Mouse (Mus musculus): ENCODE measurements around the gene Keap1. TPM values are rescaled to one million over a fixed set of nuclear protein-coding genes. Genes with fewer than 3 reads are reported as not detected.
A peak's percentile ranks its signal among the peaks of the same experiment; 100 is the strongest.

Keap1 gene
- total RNA-seq, 1 experiment: 27.4 TPM

DNA sequence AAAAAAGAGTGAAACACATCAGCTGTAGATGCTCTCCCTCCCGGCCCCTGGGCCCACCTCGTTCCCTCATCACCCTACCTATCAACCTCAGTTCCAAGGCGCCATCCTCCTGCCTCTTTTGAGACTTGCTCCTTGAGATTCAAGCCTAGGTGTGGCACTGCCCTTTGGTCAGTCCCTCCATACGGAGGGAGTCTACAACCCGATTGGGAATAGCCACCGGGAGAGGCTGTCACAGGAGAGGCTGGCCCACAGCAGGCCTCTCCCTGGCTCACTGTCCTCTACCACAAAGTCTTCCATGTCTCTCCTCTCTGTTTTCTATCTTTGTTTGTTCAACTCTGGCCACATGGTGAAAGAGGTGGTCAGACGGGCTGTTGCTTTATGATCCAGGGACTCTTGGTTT, 27.5 kb downstream of the Keap1 start:
- no peak for DNase-seq (ENCODE audit: low read depth, low spot score)
- Histone ChIP-seq H3K36me3 (ENCODE audit: control insufficient read depth, insufficient read depth, low read length, poor library complexity, severe bottlenecking) (no peaks in the 10 kb centered on the region; the same call in 1 of the 2 replicates), H3K9me3 (ENCODE audit: control insufficient read depth, insufficient read depth, low read depth, low read length) (no peaks in the 10 kb centered on the region), H3K9ac (ENCODE audit: insufficient read depth, low read depth, low read length, poor library complexity, severe bottlenecking) (no peak overlapping the region), H3K4me1 (ENCODE audit: control insufficient read depth in 2 of 2, insufficient read depth in 2 of 2, low read length in 2 of 2, poor library complexity in 1 of 2) (peaks cover 0 to 13% of the 10 kb centered on the region in 2 experiments; a peak in 1 of 4 replicates), H3K4me3 (ENCODE audit: insufficient read depth in 1 of 2, low read depth in 1 of 2, low read length in 2 of 2, poor library complexity in 1 of 2, severe bottlenecking in 1 of 2) (no peak overlapping the region), H3K27ac (ENCODE audit: insufficient read depth, low read depth, low read length, poor library complexity, severe bottlenecking) (no peak overlapping the region)
- TF ChIP-seq HCFC1 (IDR thresholded peaks at IDR 0.05; ENCODE audit: borderline replicate concordance, insufficient read depth, low read length) (no peak), ZNF384 (IDR thresholded peaks at IDR 0.05; ENCODE audit: low read depth, low read length) (no peak), MAFK (IDR thresholded peaks at IDR 0.05; ENCODE audit: insufficient read depth, low read depth, low read length) (no peak), ZC3H11A (IDR thresholded peaks at IDR 0.05; ENCODE audit: borderline replicate concordance, low read depth, low read length) (no peak), CHD2 (IDR thresholded peaks at IDR 0.05; ENCODE audit: low read depth, low read length) (no peak)
- in situ Hi-C loops (cut with MboI; ENCODE audit: low sequenced_read_pairs in 2 of 2, unreplicated experiment in 2 of 2): no loop called here

DNA sequence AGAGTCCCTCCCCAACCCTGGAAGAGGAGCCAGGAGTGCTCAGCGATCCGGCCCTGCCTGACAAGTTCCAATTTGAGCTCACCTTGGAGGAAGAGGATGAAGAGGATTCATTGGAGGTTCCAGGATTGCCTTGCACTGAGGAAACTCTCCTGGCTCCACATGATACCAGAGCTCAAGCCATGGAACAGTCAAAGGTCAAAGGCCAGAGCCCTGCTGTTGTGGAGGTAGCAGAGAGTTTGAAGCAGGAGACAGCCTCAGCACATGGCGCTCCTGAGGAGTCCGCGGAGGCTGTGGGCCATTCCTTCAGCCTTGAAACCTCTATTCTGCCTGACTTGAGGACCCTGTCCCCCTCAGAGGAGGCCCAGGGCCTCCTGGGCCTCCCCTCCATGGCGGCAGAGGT, 28.3 kb downstream of the Keap1 start:
- Histone ChIP-seq H3K9ac (ENCODE audit: insufficient read depth, low read depth, low read length, poor library complexity, severe bottlenecking) (peak overlapping the region; percentile 68), H3K9me3 (ENCODE audit: control insufficient read depth, insufficient read depth, low read depth, low read length) (no peaks in the 10 kb centered on the region), H3K27ac (ENCODE audit: insufficient read depth, low read depth, low read length, poor library complexity, severe bottlenecking) (no peak overlapping the region), H3K4me1 (ENCODE audit: control insufficient read depth in 2 of 2, insufficient read depth in 2 of 2, low read length in 2 of 2, poor library complexity in 1 of 2) (peaks cover 0 to 8% of the 10 kb centered on the region in 2 experiments; a peak in 1 of 4 replicates), H3K4me3 (ENCODE audit: insufficient read depth in 1 of 2, low read depth in 1 of 2, low read length in 2 of 2, poor library complexity in 1 of 2, severe bottlenecking in 1 of 2) (peak overlapping the region in 1 of 2 experiments; percentile 44; a peak in 1 of 4 replicates), H3K36me3 (ENCODE audit: control insufficient read depth, insufficient read depth, low read length, poor library complexity, severe bottlenecking) (peaks cover 3% of the 10 kb centered on the region; the same call in 1 of the 2 replicates)
- TF ChIP-seq ZC3H11A (IDR thresholded peaks at IDR 0.05; ENCODE audit: borderline replicate concordance, low read depth, low read length) (no peak), CHD2 (IDR thresholded peaks at IDR 0.05; ENCODE audit: low read depth, low read length) (no peak), HCFC1 (IDR thresholded peaks at IDR 0.05; ENCODE audit: borderline replicate concordance, insufficient read depth, low read length) (no peak), ZNF384 (IDR thresholded peaks at IDR 0.05; ENCODE audit: low read depth, low read length) (no peak), MAFK (IDR thresholded peaks at IDR 0.05; ENCODE audit: insufficient read depth, low read depth, low read length) (no peak)
- DNase-seq (ENCODE audit: low read depth, low spot score): no peak
- in situ Hi-C loops (cut with MboI; ENCODE audit: low sequenced_read_pairs in 2 of 2, unreplicated experiment in 2 of 2): no loop called here

DNA sequence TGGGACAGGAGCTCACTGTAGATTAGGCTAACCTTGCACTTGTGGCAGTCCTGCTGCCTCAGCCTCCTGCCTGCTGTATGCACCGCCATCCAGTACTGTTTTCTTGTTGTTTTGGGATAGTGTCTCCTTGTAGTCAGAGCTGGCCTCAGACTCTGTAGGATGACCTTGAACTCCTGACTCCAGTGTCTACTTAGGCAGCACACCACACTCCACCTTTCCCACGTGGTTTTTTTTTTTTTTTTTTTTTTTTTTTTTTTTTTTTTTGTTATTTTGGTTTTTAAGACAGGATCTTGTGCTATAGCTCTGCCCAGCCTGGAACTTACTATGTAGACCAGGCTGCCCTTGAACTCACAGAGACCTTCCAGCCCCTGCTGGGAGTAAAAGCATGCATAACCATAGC, 30.5 kb downstream of the Keap1 start:
- TF ChIP-seq ZC3H11A (IDR thresholded peaks at IDR 0.05; ENCODE audit: borderline replicate concordance, low read depth, low read length) (no peak), CHD2 (IDR thresholded peaks at IDR 0.05; ENCODE audit: low read depth, low read length) (no peak), HCFC1 (IDR thresholded peaks at IDR 0.05; ENCODE audit: borderline replicate concordance, insufficient read depth, low read length) (no peak), ZNF384 (IDR thresholded peaks at IDR 0.05; ENCODE audit: low read depth, low read length) (peak; percentile 91)
- no peak for DNase-seq (ENCODE audit: low read depth, low spot score)
- Histone ChIP-seq H3K9me3 (ENCODE audit: control insufficient read depth, insufficient read depth, low read depth, low read length) (no peaks in the 10 kb centered on the region), H3K4me3 (ENCODE audit: insufficient read depth in 1 of 2, low read depth in 1 of 2, low read length in 2 of 2, poor library complexity in 1 of 2, severe bottlenecking in 1 of 2) (no peak overlapping the region), H3K9ac (ENCODE audit: insufficient read depth, low read depth, low read length, poor library complexity, severe bottlenecking) (0 out of 2 replicates have a peak overlapping the region, but pooled peaks have one; percentile 5), H3K4me1 (ENCODE audit: control insufficient read depth in 2 of 2, insufficient read depth in 2 of 2, low read length in 2 of 2, poor library complexity in 1 of 2) (peaks cover 4 to 13% of the 10 kb centered on the region in 2 experiments; a peak in 1 of 4 replicates), H3K27ac (ENCODE audit: insufficient read depth, low read depth, low read length, poor library complexity, severe bottlenecking) (0 out of 2 replicates have a peak overlapping the region, but pooled peaks have one; percentile 48), H3K36me3 (ENCODE audit: control insufficient read depth, insufficient read depth, low read length, poor library complexity, severe bottlenecking) (peaks cover 3% of the 10 kb centered on the region; the same call in 1 of the 2 replicates)
- in situ Hi-C loops (cut with MboI; ENCODE audit: low sequenced_read_pairs in 2 of 2, unreplicated experiment in 2 of 2): no loop called here

DNA sequence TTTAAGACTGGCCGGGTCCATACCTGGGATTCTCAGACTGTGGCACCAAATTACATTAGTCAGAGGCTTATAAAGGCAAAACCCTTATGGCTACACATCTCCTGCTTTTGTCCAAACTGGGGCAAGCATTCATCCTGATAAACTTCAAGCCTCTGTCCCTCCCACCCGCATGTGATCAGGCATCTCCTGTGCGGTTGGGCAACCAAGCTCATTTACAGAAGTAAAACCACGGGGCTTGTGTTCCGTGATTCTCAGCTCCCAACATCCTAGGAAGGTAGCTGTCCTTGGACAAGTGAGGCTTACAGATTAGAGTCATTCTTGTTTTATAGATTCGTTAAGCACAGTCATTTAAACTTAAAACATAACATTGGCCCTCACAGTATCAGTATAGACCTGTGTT, 32.3 kb downstream of the Keap1 start:
- Histone ChIP-seq H3K4me3 (ENCODE audit: insufficient read depth in 1 of 2, low read depth in 1 of 2, low read length in 2 of 2, poor library complexity in 1 of 2, severe bottlenecking in 1 of 2) (no peak overlapping the region), H3K36me3 (ENCODE audit: control insufficient read depth, insufficient read depth, low read length, poor library complexity, severe bottlenecking) (peaks cover 3% of the 10 kb centered on the region; the same call in 1 of the 2 replicates), H3K4me1 (ENCODE audit: control insufficient read depth in 2 of 2, insufficient read depth in 2 of 2, low read length in 2 of 2, poor library complexity in 1 of 2) (peaks cover 4 to 16% of the 10 kb centered on the region in 2 experiments; a peak in 1 of 4 replicates), H3K9ac (ENCODE audit: insufficient read depth, low read depth, low read length, poor library complexity, severe bottlenecking) (no peak overlapping the region), H3K27ac (ENCODE audit: insufficient read depth, low read depth, low read length, poor library complexity, severe bottlenecking) (no peak overlapping the region), H3K9me3 (ENCODE audit: control insufficient read depth, insufficient read depth, low read depth, low read length) (no peaks in the 10 kb centered on the region)
- no peak for DNase-seq (ENCODE audit: low read depth, low spot score)
- in situ Hi-C loops (cut with MboI; ENCODE audit: low sequenced_read_pairs in 2 of 2, unreplicated experiment in 2 of 2): no loop called here
- TF ChIP-seq ZC3H11A (IDR thresholded peaks at IDR 0.05; ENCODE audit: borderline replicate concordance, low read depth, low read length) (no peak), HCFC1 (IDR thresholded peaks at IDR 0.05; ENCODE audit: borderline replicate concordance, insufficient read depth, low read length) (no peak), MAFK (IDR thresholded peaks at IDR 0.05; ENCODE audit: insufficient read depth, low read depth, low read length) (no peak), ZNF384 (IDR thresholded peaks at IDR 0.05; ENCODE audit: low read depth, low read length) (no peak), CHD2 (IDR thresholded peaks at IDR 0.05; ENCODE audit: low read depth, low read length) (no peak)

Measured in ES-E14 (cell line).